Mouse (Mus musculus): Measurements from ENCODE around the gene BC030870.

DNA sequence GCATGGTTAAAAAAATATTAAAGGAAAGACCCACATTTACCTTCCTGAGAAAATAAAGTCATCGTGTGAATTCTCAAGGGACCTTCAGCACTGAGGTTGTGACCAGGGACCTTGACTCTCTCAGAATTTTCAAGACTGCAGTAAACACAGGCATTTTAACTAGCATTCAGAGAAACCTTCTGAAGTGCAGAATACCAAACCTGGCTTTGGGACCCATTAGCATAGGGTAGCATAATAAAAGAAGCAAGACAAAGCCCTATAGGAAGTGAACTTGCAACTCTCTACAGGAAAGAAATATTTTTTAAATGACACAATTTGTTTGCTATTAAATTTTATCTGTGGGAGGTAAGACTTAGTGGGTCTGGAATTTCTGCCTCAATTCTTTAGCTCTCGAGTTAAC is 65.3 kb downstream of the BC030870 start:
- no peak for TF ChIP-seq CTCF (IDR thresholded peaks at IDR 0.05; ENCODE audit: low read depth, low read length)
- TF ChIP-seq POLR2A (IDR thresholded peaks at IDR 0.05; ENCODE audit: borderline replicate concordance, low read depth, low read length), result no peak

Measured in bone marrow macrophage, adult 2 months (primary cell).